Mouse (Mus musculus): ENCODE data around the gene Col11a2.

DNA sequence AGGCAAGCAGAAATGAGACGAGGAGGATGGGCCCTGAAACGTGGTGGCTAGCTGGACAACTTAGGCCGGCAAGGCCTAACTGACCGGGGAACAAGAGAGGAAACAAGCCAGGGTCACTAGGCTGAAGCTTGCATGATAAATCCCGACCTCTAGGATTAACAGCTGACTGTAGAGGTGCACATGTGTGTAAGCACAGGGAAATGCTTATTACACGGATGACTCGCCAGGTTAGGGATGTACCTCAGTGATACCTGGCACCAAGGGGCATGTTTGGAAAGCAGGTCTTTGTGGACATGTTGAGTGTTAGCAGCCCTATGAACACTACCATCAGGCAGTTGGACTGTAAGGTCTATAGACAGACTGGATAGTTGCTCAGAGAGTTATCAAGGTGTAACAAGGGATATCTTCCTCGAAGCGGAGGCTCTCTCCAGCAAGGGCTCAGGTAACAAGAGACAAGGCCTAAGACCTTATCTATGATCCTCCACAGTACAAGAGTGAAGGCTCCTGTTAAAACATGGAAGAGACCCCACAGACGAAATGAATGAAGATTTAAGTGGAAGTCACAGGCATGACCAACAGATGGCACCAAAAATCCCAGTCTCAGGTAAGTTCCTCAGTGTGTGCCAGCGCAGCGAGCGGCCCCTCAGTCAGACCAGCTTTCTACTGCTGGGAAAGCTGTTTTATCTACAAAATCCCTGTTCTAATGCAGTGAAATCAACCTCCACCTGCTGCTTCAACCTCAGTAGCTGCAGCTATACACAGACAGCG, 70.0 kb downstream of the Col11a2 start:
- no peak for TF ChIP-seq POLR2A (IDR thresholded peaks at IDR 0.05; ENCODE audit: insufficient read length, low read depth)
- TF ChIP-seq POLR2AphosphoS2 (IDR thresholded peaks at IDR 0.05; ENCODE audit: insufficient read length, low read depth): peak; percentile 65
- TF ChIP-seq SRF (IDR thresholded peaks at IDR 0.05; ENCODE audit: control insufficient read depth, insufficient read length, low read depth): no peak
- no peak for TF ChIP-seq MYOG (IDR thresholded peaks at IDR 0.05; ENCODE audit: control insufficient read depth in 1 of 3, insufficient read depth in 1 of 3, insufficient read length in 2 of 3, low read depth in 2 of 3)
- no peak for TF ChIP-seq MAX (IDR thresholded peaks at IDR 0.05; ENCODE audit: low read depth)
- TF ChIP-seq USF1 (IDR thresholded peaks at IDR 0.05; ENCODE audit: low read depth): no peak
- no peak for TF ChIP-seq TCF12 (IDR thresholded peaks at IDR 0.05; ENCODE audit: insufficient read depth, poor library complexity, severe bottlenecking)
- no peak for TF ChIP-seq E2F4 (IDR thresholded peaks at IDR 0.05; ENCODE audit: insufficient read depth)
- no peak for TF ChIP-seq TCF3 (IDR thresholded peaks at IDR 0.05; ENCODE audit: insufficient read length, low read depth)
